Mouse (Mus musculus) liver, postnatal 0 days (tissue): ENCODE measurements around the gene Myh8. TPM values are rescaled to one million over a fixed set of nuclear protein-coding genes. Genes with fewer than 3 reads are reported as not detected.

ENCODE experiments used
- ATAC-seq: fragments of 200-750 bp; cut with Nextera tagmentation; 2 replicates; pipeline ENCODE4 v1.8.0; 2017; ENCODE audit warnings: mild to moderate bottlenecking, moderate library complexity
- DNase-seq: peaks from one replicate; pipeline ENCODE4 v3.0.0-alpha.2; 2016
- H3K27ac ChIP-seq: fragments of 300-500 bp; sonication (generic); 2 replicates; pipeline ENCODE4 v1.5.1; 2014; ENCODE audit warnings: antibody characterized with exemption, moderate library complexity, mild to moderate bottlenecking, low read depth
- H3K27me3 ChIP-seq: fragments of 300-500 bp; sonication (generic); 2 replicates; pipeline ENCODE4 v1.6.1; 2014; ENCODE audit warnings: low read length, control low read depth, mixed read lengths; ENCODE audit not compliant: insufficient read depth
- H3K36me3 ChIP-seq: fragments of 300-500 bp; sonication (generic); replicated peaks from 2 replicates; pipeline ENCODE4 v1.6.1; 2014; ENCODE audit warnings: mild to moderate bottlenecking, control low read depth, low read length, moderate library complexity, mixed read lengths; ENCODE audit not compliant: insufficient read depth
- H3K4me1 ChIP-seq: fragments of 300-500 bp; sonication (generic); 2 replicates; pipeline ENCODE4 v1.6.1; 2014; ENCODE audit warnings: antibody characterized with exemption, mild to moderate bottlenecking, control low read depth; ENCODE audit not compliant: insufficient read depth
- H3K4me2 ChIP-seq: fragments of 300-500 bp; sonication (generic); 2 replicates; pipeline ENCODE4 v1.6.1; 2014; ENCODE audit warnings: low read depth, mild to moderate bottlenecking, low read length, moderate library complexity, mixed read lengths
- H3K4me3 ChIP-seq: fragments of 300-500 bp; sonication (generic); 2 replicates; pipeline ENCODE4 v1.5.1; 2014; ENCODE audit warnings: low read depth, low read length
- H3K9ac ChIP-seq: fragments of 300-500 bp; sonication (generic); replicated peaks from 2 replicates; pipeline ENCODE4 v1.6.1; 2014; ENCODE audit warnings: mild to moderate bottlenecking, moderate library complexity
- H3K9me3 ChIP-seq: fragments of 300-500 bp; sonication (generic); 2 replicates; pipeline ENCODE4 v1.6.1; 2016; ENCODE audit warnings: mild to moderate bottlenecking, control low read depth, low read length, mixed read lengths
- CTCF ChIP-seq: sonication (generic); IDR thresholded peaks from 2 replicates; pipeline ENCODE4 v1.5.1; 2016; ENCODE audit warnings: antibody characterized with exemption, low read depth
- EP300 ChIP-seq: IDR thresholded peaks from 2 replicates; pipeline ENCODE4 v1.6.1; 2016; ENCODE audit warnings: antibody characterized with exemption, low read depth, mild to moderate bottlenecking
- WGBS: fragments of 180-500 bp; shearing (Covaris S2); extraction: QIAGEN DNeasy Blood & Tissue Kit; methylation state at CpG from one replicate; pipeline ENCODE4 v1.1.7; 2014; ENCODE audit not compliant: insufficient replicate concordance; 5-methylcytosine and 5-hydroxymethylcytosine counted together
- polyA plus RNA-seq: library from polyadenylated mRNA; unstranded; fragments of >200 nt; fragmentation: Nextera tagmentation; extraction: Ambion mirVana; gene quantifications from 2 replicates; pipeline ENCODE4 v1.2.1, GENCODE M21; 2015

The Myh8 gene
- polyA plus RNA-seq, 1 experiment from 2014 or later: 1.1 TPM

DNA sequence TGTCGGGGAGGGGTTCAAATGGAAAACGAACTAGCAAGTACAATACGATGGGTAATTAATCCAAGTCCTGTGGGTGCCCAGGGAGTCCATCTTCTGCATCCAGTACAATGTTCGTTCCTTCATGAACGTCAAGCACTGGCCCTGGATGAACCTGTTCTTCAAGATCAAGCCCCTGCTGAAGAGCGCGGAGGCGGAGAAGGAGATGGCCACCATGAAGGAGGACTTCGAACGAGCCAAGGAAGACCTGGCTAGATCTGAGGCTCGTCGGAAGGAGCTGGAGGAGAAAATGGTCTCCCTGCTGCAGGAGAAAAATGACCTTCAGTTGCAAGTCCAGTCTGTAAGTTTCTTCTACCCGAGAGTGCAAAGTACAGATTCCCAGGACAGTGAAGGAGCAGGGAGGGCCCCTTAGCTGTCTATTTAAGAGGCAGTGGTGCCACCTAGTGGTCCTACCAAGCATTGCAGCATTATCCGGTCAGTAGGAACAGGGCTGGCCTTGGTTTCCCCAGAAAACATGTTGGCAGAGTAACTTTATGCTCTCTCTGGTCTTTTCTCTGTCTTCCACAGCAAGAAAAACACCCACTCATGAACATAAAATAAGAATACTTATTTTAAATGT is 73.3 kb downstream of the Myh8 start:
- no peak overlapping the region for H3K9ac ChIP-seq
- no peaks in the 10 kb centered on the region for H3K4me1 ChIP-seq
- H3K27me3 ChIP-seq: 0 out of 2 replicates have a peak, but pooled peaks cover 9% of the 10 kb centered on the region
- H3K36me3 ChIP-seq: no peaks in the 10 kb centered on the region
- H3K27ac ChIP-seq: no peak overlapping the region
- no peak for ATAC-seq
- no peaks in the 10 kb centered on the region for H3K9me3 ChIP-seq
- no peak overlapping the region for H3K4me3 ChIP-seq
- H3K4me2 ChIP-seq: no peak overlapping the region
- peak; percentile 69 for DNase-seq
- 47% methylated on average over 14 of the region's 14 CpGs for WGBS
- TF ChIP-seq CTCF (peak; percentile 89), EP300 (no peak)

DNA sequence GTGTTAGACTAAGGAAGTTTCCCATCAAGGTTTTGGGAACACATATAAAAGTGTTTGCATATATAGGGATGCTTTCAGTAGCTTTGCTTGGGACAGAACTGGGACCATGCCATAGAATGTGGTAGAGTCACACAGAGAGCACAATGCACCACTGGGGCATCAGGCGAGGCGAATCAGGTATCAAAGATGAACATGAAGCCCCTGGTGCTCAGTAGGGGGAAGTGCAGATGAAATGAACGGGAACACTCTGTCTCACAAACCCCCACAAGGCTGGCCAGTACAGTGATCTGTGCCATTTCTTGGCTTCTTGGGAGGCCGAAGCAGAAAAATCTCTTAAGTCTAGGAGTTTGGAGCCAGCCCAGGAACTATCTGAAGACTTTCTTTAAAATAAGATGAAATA is 76.1 kb downstream of the Myh8 start:
- 0 out of 2 replicates have a peak, but pooled peaks cover 9% of the 10 kb centered on the region for H3K27me3 ChIP-seq
- WGBS: 46% methylated on average over 4 of the region's 4 CpGs
- no peaks in the 10 kb centered on the region for H3K36me3 ChIP-seq
- no peak overlapping the region for H3K4me3 ChIP-seq
- no peaks in the 10 kb centered on the region for H3K9me3 ChIP-seq
- no peak overlapping the region for H3K9ac ChIP-seq
- DNase-seq (no peak), ATAC-seq (no peak)
- no peak overlapping the region for H3K4me2 ChIP-seq
- no peak overlapping the region for H3K27ac ChIP-seq
- TF ChIP-seq CTCF: peak; percentile 22
- TF ChIP-seq EP300: no peak
- H3K4me1 ChIP-seq: no peaks in the 10 kb centered on the region

DNA sequence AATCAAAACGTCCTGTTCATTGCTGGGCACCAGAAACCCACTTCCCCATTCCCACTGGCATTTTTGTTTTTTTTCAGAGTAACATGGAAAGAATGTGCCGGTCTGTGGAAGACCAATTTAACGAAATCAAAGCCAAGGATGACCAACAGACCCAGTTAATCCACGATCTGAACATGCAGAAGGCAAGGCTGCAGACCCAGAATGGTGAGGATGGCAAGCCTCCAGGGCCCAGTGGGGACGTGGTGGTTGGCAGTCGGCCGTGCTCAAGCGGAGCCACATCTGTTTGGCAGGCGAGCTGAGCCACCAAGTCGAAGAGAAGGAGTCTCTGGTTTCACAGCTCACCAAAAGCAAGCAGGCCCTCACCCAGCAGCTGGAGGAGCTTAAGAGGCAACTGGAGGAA is 81.1 kb downstream of the Myh8 start:
- no peak for ATAC-seq
- TF ChIP-seq EP300 (no peak), CTCF (no peak)
- Histone ChIP-seq H3K4me3 (no peak overlapping the region), H3K4me1 (no peaks in the 10 kb centered on the region), H3K27me3 (no peaks in the 10 kb centered on the region), H3K4me2 (no peak overlapping the region), H3K9ac (no peak overlapping the region), H3K27ac (no peak overlapping the region), H3K9me3 (no peaks in the 10 kb centered on the region), H3K36me3 (no peaks in the 10 kb centered on the region)
- 63% methylated on average over 10 of the region's 10 CpGs for WGBS
- DNase-seq: no peak

Other genes starting within 250 kb of the Myh8 start
- 15.0 and 15.4 TPM in 2 replicates for gene Adprm, start 224.5 kb upstream of the Myh8 start, polyA plus RNA-seq
- 7.4 and 7.7 TPM in 2 replicates for gene Sco1, start 224.5 kb upstream of the Myh8 start, polyA plus RNA-seq
- 0.06 and 0.75 TPM in 2 replicates for gene Myh3, start 198.8 kb upstream of the Myh8 start, polyA plus RNA-seq
- 0.19 TPM in 1 of 2 replicates, not detected in the other for gene Myh2, start 106.1 kb upstream of the Myh8 start, polyA plus RNA-seq
- gene Myh1, start 77.1 kb upstream of the Myh8 start, polyA plus RNA-seq: 0.08 and 2.1 TPM in 2 replicates
- gene Myh4, start 39.1 kb upstream of the Myh8 start, polyA plus RNA-seq: 0.25 TPM in 1 of 2 replicates, not detected in the other
- gene Myh13, start 44.5 kb downstream of the Myh8 start, polyA plus RNA-seq: not detected in 2 replicates
- gene Gas7, start 178.3 kb downstream of the Myh8 start, polyA plus RNA-seq: 2.4 and 2.7 TPM in 2 replicates